ENCODE assay signal across 22 mouse cellular contexts in the genomic region with DNA sequence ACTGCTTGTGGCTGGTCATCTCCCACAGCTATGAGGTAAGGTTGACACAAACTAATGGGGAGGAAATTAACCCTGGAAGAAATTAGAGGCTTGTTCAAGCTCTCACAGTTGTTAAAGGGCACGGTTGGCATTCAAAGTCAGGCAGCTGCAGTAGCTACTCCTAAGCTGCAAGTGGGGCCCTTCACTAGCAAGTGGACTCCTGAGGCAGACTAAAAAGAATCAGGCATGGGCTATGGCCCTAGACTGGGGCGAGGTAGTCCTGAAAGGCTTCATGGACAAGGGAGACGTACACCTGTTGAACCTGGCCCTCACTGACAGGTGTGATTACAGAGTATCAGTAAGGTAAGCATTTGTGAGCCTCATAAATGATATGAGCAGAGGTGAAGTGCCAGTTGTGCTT.
"Had no signal": no experiment of that assay in that cellular context is flagged by ENCODE, and none has a peak within 500 bp of the region (broad histone marks: within the 10 kb centered on the region; RNA-seq: fewer than 3 reads in every experiment).

No protein-coding gene starts in this region.

- H3K27me3 ChIP-seq: limb, embryonic 13.5 days; liver, embryonic 12.5 days; liver, embryonic 15.5 days; lung, embryonic 15.5 days; megakaryocyte, embryonic 14.5 days; midbrain, embryonic 12.5 days; neural tube, embryonic 13.5 days; stomach, embryonic 15.5 days had no signal

- H3K4me2 ChIP-seq: limb, embryonic 13.5 days; liver, embryonic 12.5 days; liver, embryonic 15.5 days; lung, embryonic 15.5 days; midbrain, embryonic 12.5 days; neural tube, embryonic 13.5 days; stomach, embryonic 15.5 days had no signal

- H3K27ac ChIP-seq: kidney, postnatal 0 days; limb, embryonic 10.5 days; limb, embryonic 13.5 days; liver, embryonic 12.5 days; liver, embryonic 15.5 days; lung, embryonic 15.5 days; midbrain, embryonic 12.5 days; neural tube, embryonic 13.5 days; stomach, embryonic 15.5 days had no signal

- H3K36me3 ChIP-seq: limb, embryonic 10.5 days; limb, embryonic 13.5 days; liver, embryonic 12.5 days; liver, embryonic 15.5 days; lung, embryonic 15.5 days; midbrain, embryonic 12.5 days; neural tube, embryonic 13.5 days; stomach, embryonic 15.5 days had no signal

- H3K9ac ChIP-seq: limb, embryonic 13.5 days; liver, embryonic 12.5 days; liver, embryonic 15.5 days; lung, embryonic 15.5 days; midbrain, embryonic 12.5 days; neural tube, embryonic 13.5 days; stomach, embryonic 15.5 days had no signal

- H3K9me3 ChIP-seq: limb, embryonic 10.5 days; limb, embryonic 13.5 days; liver, embryonic 12.5 days; liver, embryonic 15.5 days; lung, embryonic 15.5 days; megakaryocyte, embryonic 14.5 days; midbrain, embryonic 12.5 days; neural tube, embryonic 13.5 days; stomach, embryonic 15.5 days had no signal

- H3K4me3 ChIP-seq: limb, embryonic 10.5 days; limb, embryonic 13.5 days; liver, embryonic 12.5 days; liver, embryonic 15.5 days; lung, embryonic 15.5 days; megakaryocyte, embryonic 14.5 days; midbrain, embryonic 12.5 days; myocyte; neural tube, embryonic 13.5 days; stomach, embryonic 15.5 days had no signal

- H3K4me1 ChIP-seq: liver, embryonic 12.5 days; liver, embryonic 15.5 days; lung, embryonic 15.5 days; megakaryocyte, embryonic 14.5 days; midbrain, embryonic 12.5 days; stomach, embryonic 15.5 days had no signal

- DNase-seq: kidney, adult 2 months; kidney, postnatal 25 days; liver; lung, adult 18-20 months; lung, postnatal 10 days; lung, postnatal 36 days; retina, postnatal 1 day; right cerebral cortex, postnatal 25 days; spleen, adult 18-20 months; thymus, adult 18-20 months; thymus, postnatal 36 days had no signal

- ATAC-seq: liver, embryonic 12.5 days had no signal
